Mouse (Mus musculus) ES-Bruce4 (cell line): ENCODE results near the gene Usp48.

ENCODE experiments used
- CTCF ChIP-seq: IDR thresholded peaks from one replicate; pipeline ENCODE4 v1.8.1; 2011; ENCODE audit warnings: low read depth, low read length
- EP300 ChIP-seq: IDR thresholded peaks from 2 replicates; pipeline ENCODE4 v1.6.1; 2011; ENCODE audit warnings: low read depth, low read length; ENCODE audit not compliant: insufficient read depth

- TF ChIP-seq CTCF = no peak
- no peak for TF ChIP-seq EP300
Observed at GRCm38 (mm10) chr4:137667747-137668146, 74.2 kb downstream of the Usp48 start.
